Mouse (Mus musculus) hindbrain, postnatal 0 days (tissue): ENCODE results near the gene Mtx1. TPM values are rescaled to one million over a fixed set of nuclear protein-coding genes. Genes with fewer than 3 reads are reported as not detected.
"Not testable (repeated sequence)": the region's sequence is repeated elsewhere in the genome, so short reads cannot be mapped to it uniquely, and the experiment has no call there.

Experiments used
- ATAC-seq: fragments of 200-750 bp; cut with Nextera tagmentation; 2 replicates; pipeline ENCODE4 v1.8.0; 2017; ENCODE audit warnings: mild to moderate bottlenecking, moderate TSS enrichment, moderate library complexity
- DNase-seq: peaks from one replicate; pipeline ENCODE4 v3.0.0-alpha.2; 2015; ENCODE audit warnings: low spot score
- H3K27ac ChIP-seq: fragments of 300-500 bp; sonication (generic); 2 replicates; pipeline ENCODE4 v1.5.1; 2014; ENCODE audit warnings: mild to moderate bottlenecking
- H3K27me3 ChIP-seq: fragments of 300-500 bp; sonication (generic); 2 replicates; pipeline ENCODE4 v1.6.1; 2014; ENCODE audit warnings: low read length, mixed read lengths; ENCODE audit not compliant: insufficient read depth
- H3K36me3 ChIP-seq: fragments of 300-500 bp; sonication (generic); 2 replicates; pipeline ENCODE4 v1.6.1; 2014; ENCODE audit warnings: low read length, mixed read lengths; ENCODE audit not compliant: insufficient read depth
- H3K4me1 ChIP-seq: fragments of 300-500 bp; sonication (generic); 2 replicates; pipeline ENCODE4 v1.6.1; 2014; ENCODE audit warnings: antibody characterized with exemption, low read length, mixed read lengths; ENCODE audit not compliant: insufficient read depth
- H3K4me2 ChIP-seq: fragments of 300-500 bp; sonication (generic); 2 replicates; pipeline ENCODE4 v1.6.1; 2014; ENCODE audit warnings: low read depth, mild to moderate bottlenecking, low read length, moderate library complexity, mixed read lengths
- H3K4me3 ChIP-seq: fragments of 300-500 bp; sonication (generic); 2 replicates; pipeline ENCODE4 v1.5.1; 2014; ENCODE audit warnings: low read length
- H3K9ac ChIP-seq: fragments of 300-500 bp; sonication (generic); replicated peaks from 2 replicates; pipeline ENCODE4 v1.6.1; 2014; ENCODE audit warnings: mild to moderate bottlenecking, low read length, moderate library complexity, mixed read lengths
- H3K9me3 ChIP-seq: fragments of 300-500 bp; sonication (generic); 2 replicates; pipeline ENCODE4 v1.6.1; 2016; ENCODE audit warnings: low read length, mixed read lengths
- CTCF ChIP-seq: IDR thresholded peaks from 2 replicates; pipeline ENCODE4 v1.5.1; 2016; ENCODE audit warnings: antibody characterized with exemption, control low read depth, low read depth
- WGBS: fragments of 180-500 bp; shearing (Covaris S2); extraction: QIAGEN DNeasy Blood & Tissue Kit; methylation state at CpG from one replicate; pipeline ENCODE4 v1.1.7; 2014; 5-methylcytosine and 5-hydroxymethylcytosine counted together
- polyA plus RNA-seq: library from polyadenylated mRNA; unstranded; fragments of >200 nt; fragmentation: Nextera tagmentation; extraction: Ambion mirVana; gene quantifications from 2 replicates; pipeline ENCODE4 v1.2.1, GENCODE M21; 2015
- total RNA-seq: library from RNA; depleted of rRNA; stranded (reverse); fragments of >200 nt; gene quantifications from 2 replicates; pipeline ENCODE4 v1.2.3, GENCODE M21; 2014

The Mtx1 gene
- total and polyA plus RNA-seq, 2 experiments from 2014 or later, result 130 to 186 TPM

GRCm38 (mm10) chr3:89219546-89219945, 7.3 kb downstream of the Mtx1 start:
- DNase-seq (no peak), ATAC-seq (no peak)
- H3K9ac ChIP-seq, result no peak overlapping the region
- no peaks in the 10 kb centered on the region for H3K9me3 ChIP-seq
- no peak for TF ChIP-seq CTCF
- H3K4me2 ChIP-seq, result no peak overlapping the region
- no peak overlapping the region for H3K27ac ChIP-seq
- no peaks in the 10 kb centered on the region for H3K36me3 ChIP-seq
- peaks cover 7% of the 10 kb centered on the region; the same call in 1 of the 2 replicates for H3K4me1 ChIP-seq
- WGBS, result 38% methylated on average over 8 of the region's 8 CpGs
- H3K4me3 ChIP-seq, result no peak overlapping the region
- no peaks in the 10 kb centered on the region for H3K27me3 ChIP-seq

GRCm38 (mm10) chr3:89218271-89218670, 8.6 kb downstream of the Mtx1 start:
- Histone ChIP-seq H3K4me2 (no peak overlapping the region), H3K27me3 (no peaks in the 10 kb centered on the region), H3K4me3 (no peak overlapping the region), H3K27ac (no peak overlapping the region), H3K4me1 (peaks cover 7% of the 10 kb centered on the region; the same call in 1 of the 2 replicates), H3K36me3 (no peaks in the 10 kb centered on the region), H3K9me3 (no peaks in the 10 kb centered on the region), H3K9ac (no peak overlapping the region)
- TF ChIP-seq CTCF, result no peak
- 83% methylated on average over 1 of the region's 1 CpGs for WGBS
- ATAC-seq (no peak), DNase-seq (no peak)

GRCm38 (mm10) chr3:89216407-89216806, 10.5 kb downstream of the Mtx1 start:
- H3K9ac ChIP-seq, ATAC-seq, H3K36me3 ChIP-seq, H3K9me3 ChIP-seq, H3K27ac ChIP-seq, DNase-seq, H3K4me2 ChIP-seq, H3K27me3 ChIP-seq, H3K4me3 ChIP-seq: not testable (repeated sequence)
- H3K4me1 ChIP-seq, result peaks cover 16% of the 10 kb centered on the region; the same call in 1 of the 2 replicates
- 60% methylated on average over 7 of the region's 7 CpGs for WGBS

GRCm38 (mm10) chr3:89215853-89216252, 11.0 kb downstream of the Mtx1 start:
- Histone ChIP-seq H3K4me3 (peak overlapping the region; percentile 79), H3K27me3 (no peaks in the 10 kb centered on the region), H3K4me2 (peak overlapping the region; percentile 74), H3K36me3 (no peaks in the 10 kb centered on the region), H3K4me1 (peaks cover 16% of the 10 kb centered on the region; the same call in 1 of the 2 replicates), H3K27ac (peak overlapping the region; percentile 96), H3K9me3 (no peaks in the 10 kb centered on the region), H3K9ac (no peak overlapping the region)
- ATAC-seq, result peak; percentile 52
- DNase-seq, result peak; percentile 96
- TF ChIP-seq CTCF, result peak; percentile 96
- under 1% methylated on average over 6 of the region's 6 CpGs for WGBS

- H3K4me2 ChIP-seq, result peak within 1 kb of the TSS; percentile 74
- H3K9me3 ChIP-seq, result no peaks in the 10 kb centered on the region
- H3K4me3 ChIP-seq, result peak within 1 kb of the TSS; percentile 79
- peak within 1 kb of the TSS; percentile 75 for H3K9ac ChIP-seq
- TF ChIP-seq CTCF, result no peak
- 0 out of 2 replicates have a peak, but pooled peaks have one; percentile 6 for ATAC-seq
- H3K27me3 ChIP-seq, result no peaks in the 10 kb centered on the region
- H3K4me1 ChIP-seq, result peaks cover 16% of the 10 kb centered on the region; the same call in 1 of the 2 replicates
- DNase-seq, result peak; percentile 57
- under 1% methylated on average over 19 of the region's 19 CpGs for WGBS
- H3K36me3 ChIP-seq, result peaks cover 5% of the 10 kb centered on the region; the same call in 1 of the 2 replicates
- peak within 1 kb of the TSS; percentile 96 for H3K27ac ChIP-seq
Observed at GRCm38 (mm10) chr3:89214681-89215411, 12.0 kb downstream of the Mtx1 start, which contains the start of gene Thbs3. Gene Thbs3 (plus strand): TSS chr3:89215180.

- Histone ChIP-seq H3K27ac (peak overlapping the region; percentile 96), H3K9ac (peak overlapping the region; percentile 75), H3K4me2 (peak overlapping the region; percentile 74), H3K9me3 (no peaks in the 10 kb centered on the region), H3K27me3 (no peaks in the 10 kb centered on the region), H3K4me1 (peaks cover 16% of the 10 kb centered on the region; the same call in 1 of the 2 replicates), H3K36me3 (peaks cover 13% of the 10 kb centered on the region), H3K4me3 (peak overlapping the region; percentile 79)
- TF ChIP-seq CTCF, result no peak
- under 1% methylated on average over 69 of the region's 69 CpGs for WGBS
- peak; percentile 97 for DNase-seq
- ATAC-seq, result peak; percentile 90
Observed at GRCm38 (mm10) chr3:89213803-89214530, 12.9 kb downstream of the Mtx1 start.
